ENCODE assay signal across 9 mouse cellular contexts in genomic region chr7:34925208-34925607, GRCm38 (mm10). TPM values are rescaled to one million over a fixed set of nuclear protein-coding genes. Genes with fewer than 3 reads are reported as not detected.
DNase-seq lines count a peak whose midpoint lies in the region; ATAC-seq and TF ChIP-seq lines count a peak whose summit lies in the region.
"Had no signal": no experiment of that assay in that cellular context is flagged by ENCODE, and none has a peak within 500 bp of the region (broad histone marks: within the 10 kb centered on the region; RNA-seq: fewer than 3 reads in every experiment).

No protein-coding gene starts in this region.

- DNase-seq in heart, adult 8-10 months (ENCODE audit: low spot score) = no peak
- DNase-seq in lung, postnatal 10 days = peak; percentile 43
- DNase-seq in lung, postnatal 0 days (ENCODE audit: low spot score) = no peak
- peak; percentile 74 for DNase-seq in adrenal gland, adult 2 months
- DNase-seq in hindbrain, postnatal 0 days (ENCODE audit: low spot score) = peak; percentile 77
- no peak for DNase-seq in forebrain, embryonic 10.5 days (ENCODE audit: extremely low spot score, low spot score)
- no peak for DNase-seq in urinary bladder, postnatal 4 days (ENCODE audit: low spot score in 2 of 2)

- no peak overlapping the region for H3K4me2 ChIP-seq in heart, embryonic 16.5 days (ENCODE audit: low read depth, low read length)
- no peak overlapping the region for H3K4me2 ChIP-seq in lung, postnatal 0 days (replicated peaks; ENCODE audit: low read depth, low read length)
- no peak overlapping the region for H3K4me2 ChIP-seq in hindbrain, postnatal 0 days (ENCODE audit: low read depth, low read length)

- H3K27me3 ChIP-seq in heart, embryonic 16.5 days (ENCODE audit: control insufficient read depth, insufficient read depth, low read length) = no peaks in the 10 kb centered on the region
- no peaks in the 10 kb centered on the region for H3K27me3 ChIP-seq in lung, postnatal 0 days (replicated peaks; ENCODE audit: insufficient read depth, low read length)
- H3K27me3 ChIP-seq in hindbrain, postnatal 0 days (ENCODE audit: insufficient read depth, low read length) = no peaks in the 10 kb centered on the region
- no peaks in the 10 kb centered on the region for H3K27me3 ChIP-seq in forebrain, embryonic 10.5 days (ENCODE audit: poor library complexity, severe bottlenecking)

- WGBS in heart, embryonic 16.5 days = 51% methylated on average over 5 of the region's 5 CpGs
- WGBS in lung, postnatal 0 days = 63% methylated on average over 5 of the region's 5 CpGs
- 38% methylated on average over 5 of the region's 5 CpGs for WGBS in hindbrain, postnatal 0 days
- WGBS in forebrain, embryonic 10.5 days = 90% methylated on average over 5 of the region's 5 CpGs

- 0 out of 2 replicates have a peak overlapping the region, but pooled peaks have one; percentile 10 for H3K9ac ChIP-seq in heart, embryonic 16.5 days (ENCODE audit: low read length)
- H3K9ac ChIP-seq in lung, postnatal 0 days (replicated peaks; ENCODE audit: low read depth) = no peak overlapping the region
- H3K9ac ChIP-seq in hindbrain, postnatal 0 days (replicated peaks; ENCODE audit: low read length) = no peak overlapping the region

- peaks cover 6% of the 10 kb centered on the region for H3K4me1 ChIP-seq in heart, embryonic 16.5 days (ENCODE audit: control insufficient read depth, insufficient read depth, low read length)
- H3K4me1 ChIP-seq in lung, postnatal 0 days (ENCODE audit: insufficient read depth, low read depth, low read length) = no peaks in the 10 kb centered on the region
- H3K4me1 ChIP-seq in hindbrain, postnatal 0 days (ENCODE audit: insufficient read depth, low read length) = peaks cover 10% of the 10 kb centered on the region
- peaks cover 11% of the 10 kb centered on the region for H3K4me1 ChIP-seq in forebrain, embryonic 10.5 days

- no peak for TF ChIP-seq EP300 in lung, postnatal 0 days (IDR thresholded peaks at IDR 0.05)

- no peak overlapping the region for H3K27ac ChIP-seq in heart, embryonic 16.5 days (ENCODE audit: low read length)
- H3K27ac ChIP-seq in lung, postnatal 0 days (ENCODE audit: low read length) = no peak overlapping the region
- 0 out of 2 replicates have a peak overlapping the region, but pooled peaks have one; percentile 11 for H3K27ac ChIP-seq in hindbrain, postnatal 0 days
- H3K27ac ChIP-seq in forebrain, embryonic 10.5 days = no peak overlapping the region
- H3K27ac ChIP-seq: heart, adult 2 months had no signal

- H3K4me3 ChIP-seq in heart, embryonic 16.5 days (ENCODE audit: low read length) = no peak overlapping the region
- no peak overlapping the region for H3K4me3 ChIP-seq in lung, postnatal 0 days (ENCODE audit: low read depth, low read length)
- no peak overlapping the region for H3K4me3 ChIP-seq in hindbrain, postnatal 0 days (ENCODE audit: low read length)
- no peak overlapping the region for H3K4me3 ChIP-seq in forebrain, embryonic 10.5 days
- H3K4me3 ChIP-seq: heart, adult 2 months had no signal

- ATAC-seq in heart, embryonic 16.5 days (replicated peaks; ENCODE audit: extremely low read depth, insufficient read depth, low FRiP score) = 0 out of 2 replicates have a peak, but pooled peaks have one; percentile 12
- ATAC-seq in lung, postnatal 0 days = no peak
- ATAC-seq in hindbrain, postnatal 0 days = peak; percentile 38; the same call in 1 of the 2 replicates

- TF ChIP-seq CTCF in lung, postnatal 0 days (IDR thresholded peaks at IDR 0.05) = no peak
- TF ChIP-seq CTCF in hindbrain, postnatal 0 days (IDR thresholded peaks at IDR 0.05; ENCODE audit: low read depth) = no peak

- no peaks in the 10 kb centered on the region for H3K9me3 ChIP-seq in heart, embryonic 16.5 days (replicated peaks; ENCODE audit: control insufficient read depth, low read length)
- H3K9me3 ChIP-seq in lung, postnatal 0 days (ENCODE audit: low read length) = no peaks in the 10 kb centered on the region
- H3K9me3 ChIP-seq in hindbrain, postnatal 0 days (ENCODE audit: low read length) = no peaks in the 10 kb centered on the region
- no peaks in the 10 kb centered on the region for H3K9me3 ChIP-seq in forebrain, embryonic 10.5 days

- no peaks in the 10 kb centered on the region for H3K36me3 ChIP-seq in heart, embryonic 16.5 days (ENCODE audit: control insufficient read depth, insufficient read depth)
- H3K36me3 ChIP-seq in lung, postnatal 0 days (ENCODE audit: insufficient read depth, low read length) = no peaks in the 10 kb centered on the region
- 0 out of 2 replicates have a peak, but pooled peaks cover 4% of the 10 kb centered on the region for H3K36me3 ChIP-seq in hindbrain, postnatal 0 days (ENCODE audit: insufficient read depth, low read length)
- H3K36me3 ChIP-seq in forebrain, embryonic 10.5 days (replicated peaks) = peaks cover 34% of the 10 kb centered on the region

RNA-seq across cellular contexts. Expression of gene Pepd, which starts 13.0 kb away (rescaled TPM):
- 48.7 and 52.0 TPM in 2 replicates for polyA plus RNA-seq in heart, embryonic 16.5 days (2015; fragmentation: Nextera tagmentation; extraction: Ambion mirVana)
- 10 to 100 TPM; 23.3 to 27.0 (median 26.3) TPM for total RNA-seq in heart, adult 8-10 months (2022)
- polyA plus RNA-seq in lung, postnatal 0 days (2015; fragmentation: Nextera tagmentation; extraction: Ambion mirVana) = 44.5 and 54.8 TPM in 2 replicates
- 100 to 1,000 TPM; 112 to 141 TPM for total RNA-seq in adrenal gland, adult 2 months (2021)
- polyA plus RNA-seq in adrenal gland, adult 2 months (2012; rRNA removed) = 86.4 and 144 TPM in 2 replicates
- total RNA-seq in hindbrain, postnatal 0 days (2014; rRNA removed) = 57.9 and 60.0 TPM in 2 replicates
- polyA plus RNA-seq in hindbrain, postnatal 0 days (2015; fragmentation: Nextera tagmentation; extraction: Ambion mirVana) = 61.5 and 64.5 TPM in 2 replicates
- 74.0 and 78.5 TPM in 2 replicates for polyA plus RNA-seq in forebrain, embryonic 10.5 days (2016; fragmentation: Nextera tagmentation; extraction: Ambion mirVana)

Comparison
In these comparisons a context has a peak if more than half of its experiments do, and no peak if none do; other contexts are left out.
1. DNase-seq: peak in lung, postnatal 10 days (single experiment), adrenal gland, adult 2 months (single experiment) and hindbrain, postnatal 0 days (single experiment); none in heart, adult 8-10 months (single experiment), lung, postnatal 0 days (single experiment), forebrain, embryonic 10.5 days (single experiment) and urinary bladder, postnatal 4 days (0 of 2).